Mouse (Mus musculus): ENCODE measurements around the gene Fetub. TPM values are rescaled to one million over a fixed set of nuclear protein-coding genes. Genes with fewer than 3 reads are reported as not detected.

Gene Fetub
- total RNA-seq, 2 experiments from 2014 or later, result not detected

- DNase-seq, result no peak
- intact Hi-C loops (cut with DNase I), result no loop called here
These were observed 37.4 kb downstream of the Fetub start for GRCm38 (mm10) chr16:22955397-22956084.

GRCm38 (mm10) chr16:22956085-22956439 is 37.9 kb downstream of the Fetub start:
- intact Hi-C loops (cut with DNase I), result no loop called here
- DNase-seq, result no peak

GRCm38 (mm10) chr16:22961073-22961472 is 42.9 kb downstream of the Fetub start:
- intact Hi-C loops (cut with DNase I), result no loop called here
- no peak for DNase-seq

GRCm38 (mm10) chr16:22962256-22962655 is 44.1 kb downstream of the Fetub start:
- no peak for DNase-seq
- intact Hi-C loops (cut with DNase I), result no loop called here

GRCm38 (mm10) chr16:22963293-22963692 is 45.2 kb downstream of the Fetub start:
- intact Hi-C loops (cut with DNase I), result no loop called here

GRCm38 (mm10) chr16:22967383-22968030 is 49.4 kb downstream of the Fetub start:
- intact Hi-C loops (cut with DNase I), result no loop called here
- no peak for DNase-seq

More at GRCm38 (mm10) chr16:22963293-22963692, 45.2 kb downstream of the Fetub start:
- no peak for DNase-seq

Other genes with a start within 250 kb of the Fetub start
- gene Crygs, start 106.8 kb upstream of the Fetub start, total RNA-seq (2021), result not detected
- 1 to 10 TPM; 9.1 to 9.9 TPM for gene Tbccd1, start 60.7 kb upstream of the Fetub start, total RNA-seq (2021)
- 10 to 100 TPM; 47.6 to 54.3 TPM for gene Dnajb11, start 60.5 kb upstream of the Fetub start, total RNA-seq (2021)
- 10 to 100 TPM in 1 of 2 experiments, 1 to 10 TPM in 1; 8.8 to 16.6 TPM for gene Ahsg, start 27.1 kb upstream of the Fetub start, total RNA-seq (2021)
- not detected for gene Hrg, start 32.7 kb downstream of the Fetub start, total RNA-seq (2021)
- under 1 TPM in 1 of 2 experiments, not detected in 1; 0.76 TPM for gene Kng2, start 111.1 kb downstream of the Fetub start, total RNA-seq (2021)
- not detected for gene Kng1, start 139.5 kb downstream of the Fetub start, total RNA-seq (2021)
- gene Eif4a2, start 189.1 kb downstream of the Fetub start, total RNA-seq (2021), result 100 to 1,000 TPM; 264 to 305 TPM
- gene Rfc4, start 209.4 kb downstream of the Fetub start, total RNA-seq (2021), result 1 to 10 TPM; 4.4 to 9.3 TPM
- 10 to 100 TPM in 1 of 2 experiments, 1 to 10 TPM in 1; 5.1 to 18.8 TPM for gene Adipoq, start 228.2 kb downstream of the Fetub start, total RNA-seq (2021)